Mouse (Mus musculus) kidney, adult 2 months (tissue): Measurements from ENCODE around the gene Kcmf1.

ENCODE experiments used
- CTCF ChIP-seq: fragments of 200-500 bp; conservative IDR thresholded peaks from 2 replicates; pipeline ENCODE4 v1.5.1; 2011; ENCODE audit warnings: low read depth, mild to moderate bottlenecking, control low read depth, low read length, moderate library complexity, mixed read lengths; ENCODE audit not compliant: insufficient read depth, insufficient read length
- POLR2A ChIP-seq: fragments of 200-500 bp; IDR thresholded peaks from one replicate; pipeline ENCODE4 v1.6.1; 2011; ENCODE audit warnings: low read depth, low read length, control low read depth

GRCm38 (mm10) chr6:72795444-72795843 is 104.3 kb downstream of the Kcmf1 start:
- TF ChIP-seq CTCF (no peak), POLR2A (no peak)
